Mouse (Mus musculus): ENCODE results near the gene Il17f. TPM values are rescaled to one million over a fixed set of nuclear protein-coding genes. Genes with fewer than 3 reads are reported as not detected.

The Il17f gene
- polyA plus RNA-seq, 1 experiment from 2014 or later = not detected

DNA sequence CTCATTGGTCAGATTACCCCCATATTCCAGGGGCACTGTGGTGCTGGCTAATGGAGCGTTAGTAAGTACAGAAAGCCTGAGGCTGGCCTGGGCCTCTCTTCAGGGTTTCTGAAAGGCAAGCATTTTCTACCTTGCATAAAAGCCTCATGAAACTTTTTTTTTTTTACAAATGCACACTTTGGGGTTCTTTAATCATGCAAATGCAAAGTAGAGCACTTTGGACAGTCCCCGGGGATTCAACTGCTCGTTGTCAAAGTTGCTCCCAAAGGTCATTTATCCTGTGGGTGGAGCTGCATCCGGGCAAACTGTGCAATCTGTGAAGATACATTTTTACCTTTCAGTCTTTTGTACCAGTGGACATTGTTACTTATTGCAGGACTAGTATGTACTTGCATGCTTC is 29.0 kb downstream of the Il17f start:
- DNase-seq (ENCODE audit: low spot score) = no peak

GRCm38 (mm10) chr1:20760331-20760730 is 30.1 kb downstream of the Il17f start:
- H3K27me3 ChIP-seq (ENCODE audit: low read depth, poor library complexity, severe bottlenecking) = no peaks in the 10 kb centered on the region
- H3K36me3 ChIP-seq = no peaks in the 10 kb centered on the region
- H3K4me1 ChIP-seq = no peaks in the 10 kb centered on the region
- WGBS = 89% methylated on average over 5 of the region's 5 CpGs
- H3K4me3 ChIP-seq = no peak overlapping the region
- H3K9me3 ChIP-seq (replicated peaks) = no peaks in the 10 kb centered on the region
- no peak overlapping the region for H3K27ac ChIP-seq (replicated peaks)
- no peak for DNase-seq (ENCODE audit: low spot score)

More for the DNA sequence above, 29.0 kb downstream of the Il17f start:
- no peaks in the 10 kb centered on the region for H3K9me3 ChIP-seq (replicated peaks)
- H3K4me1 ChIP-seq = no peaks in the 10 kb centered on the region
- H3K36me3 ChIP-seq = no peaks in the 10 kb centered on the region
- H3K4me3 ChIP-seq = no peak overlapping the region
- WGBS = 76% methylated on average over 4 of the region's 4 CpGs
- no peaks in the 10 kb centered on the region for H3K27me3 ChIP-seq (ENCODE audit: low read depth, poor library complexity, severe bottlenecking)
- H3K27ac ChIP-seq (replicated peaks) = no peak overlapping the region

DNA sequence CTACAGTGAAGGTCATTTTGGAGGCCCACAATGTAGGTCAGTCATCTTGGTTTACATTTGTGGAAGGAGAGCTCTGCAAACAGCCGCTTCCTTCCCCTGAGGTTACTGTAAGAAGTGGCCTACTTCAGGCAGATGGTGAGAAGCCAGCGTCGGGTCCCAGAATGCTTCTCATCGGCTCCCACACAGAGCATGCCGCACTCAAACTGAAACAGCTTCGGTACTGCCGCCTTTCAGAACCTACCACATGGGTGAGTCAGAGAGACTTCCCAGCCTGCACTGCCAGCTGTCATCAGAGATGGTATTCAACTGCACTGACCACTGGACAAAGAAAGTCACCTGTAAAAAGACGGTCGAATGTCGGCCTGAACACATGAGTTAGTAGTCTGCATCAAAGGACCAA is 30.6 kb downstream of the Il17f start:
- Histone ChIP-seq H3K4me3 (no peak overlapping the region), H3K4me1 (no peaks in the 10 kb centered on the region), H3K27ac (replicated peaks) (no peak overlapping the region), H3K9me3 (replicated peaks) (no peaks in the 10 kb centered on the region), H3K36me3 (no peaks in the 10 kb centered on the region), H3K27me3 (ENCODE audit: low read depth, poor library complexity, severe bottlenecking) (no peaks in the 10 kb centered on the region)
- 92% methylated on average over 10 of the region's 10 CpGs for WGBS
- DNase-seq (ENCODE audit: low spot score) = no peak

GRCm38 (mm10) chr1:20757586-20757985 is 32.8 kb downstream of the Il17f start:
- no peak overlapping the region for H3K27ac ChIP-seq (replicated peaks)
- H3K9me3 ChIP-seq (replicated peaks) = no peaks in the 10 kb centered on the region
- no peak overlapping the region for H3K4me3 ChIP-seq
- 86% methylated on average over 3 of the region's 3 CpGs for WGBS
- no peaks in the 10 kb centered on the region for H3K27me3 ChIP-seq (ENCODE audit: low read depth, poor library complexity, severe bottlenecking)
- H3K36me3 ChIP-seq = no peaks in the 10 kb centered on the region
- no peak for DNase-seq (ENCODE audit: low spot score)
- no peaks in the 10 kb centered on the region for H3K4me1 ChIP-seq

DNA sequence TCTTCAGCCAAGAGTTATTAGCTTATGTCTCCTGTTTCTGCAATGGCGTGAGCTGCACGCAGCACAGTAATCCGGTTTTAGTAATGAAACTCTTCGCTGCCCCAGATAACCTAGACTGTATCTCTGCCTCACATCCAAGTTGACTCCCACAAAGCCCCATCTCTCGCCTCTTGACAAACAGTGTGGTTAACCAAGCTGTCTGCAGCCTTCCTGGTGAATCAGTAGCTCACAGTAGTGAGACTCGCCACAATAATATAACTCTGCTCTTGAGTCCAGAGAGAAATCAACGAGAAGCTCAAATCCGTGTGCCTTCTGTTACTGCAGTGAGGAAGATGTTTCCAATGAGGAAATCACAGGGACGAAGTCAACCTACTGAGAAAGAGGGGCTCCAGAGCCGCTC is 36.0 kb downstream of the Il17f start:
- WGBS = 83% methylated on average over 10 of the region's 10 CpGs
- Histone ChIP-seq H3K36me3 (no peaks in the 10 kb centered on the region), H3K27ac (replicated peaks) (no peak overlapping the region), H3K4me3 (no peak overlapping the region), H3K4me1 (no peaks in the 10 kb centered on the region), H3K9me3 (replicated peaks) (no peaks in the 10 kb centered on the region), H3K27me3 (ENCODE audit: low read depth, poor library complexity, severe bottlenecking) (no peaks in the 10 kb centered on the region)
- no peak for DNase-seq (ENCODE audit: low spot score)

GRCm38 (mm10) chr1:20740496-20740998 is 49.9 kb downstream of the Il17f start:
- H3K9me3 ChIP-seq (replicated peaks) = no peaks in the 10 kb centered on the region
- no peaks in the 10 kb centered on the region for H3K36me3 ChIP-seq
- no peak overlapping the region for H3K4me3 ChIP-seq
- H3K4me1 ChIP-seq = peaks cover 5% of the 10 kb centered on the region; the same call in 1 of the 2 replicates
- no peak for DNase-seq (ENCODE audit: low spot score)
- 86% methylated on average over 3 of the region's 3 CpGs for WGBS
- H3K27ac ChIP-seq (replicated peaks) = no peak overlapping the region
- no peaks in the 10 kb centered on the region for H3K27me3 ChIP-seq (ENCODE audit: low read depth, poor library complexity, severe bottlenecking)

DNA sequence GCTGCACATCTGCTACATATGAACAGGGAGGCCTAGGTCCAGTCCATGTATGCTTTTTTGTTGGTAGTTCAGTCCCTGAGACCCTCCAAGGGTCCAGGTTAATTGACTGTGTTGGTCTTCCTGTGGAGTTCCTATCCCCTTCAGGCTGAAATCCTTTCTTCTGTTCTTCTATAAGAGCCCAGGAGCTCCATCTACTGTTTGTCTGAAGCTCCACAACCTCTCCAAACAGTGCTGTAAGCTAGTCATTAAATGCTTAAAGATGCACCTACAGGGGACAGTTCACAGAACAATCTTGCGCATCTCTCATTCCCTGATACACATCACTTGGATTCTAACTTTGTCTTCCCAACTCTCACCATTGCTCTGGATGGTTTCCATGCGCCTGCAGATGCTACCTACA is 51.9 kb downstream of the Il17f start:
- no peak for DNase-seq (ENCODE audit: low spot score)
- H3K9me3 ChIP-seq (replicated peaks) = no peaks in the 10 kb centered on the region
- no peaks in the 10 kb centered on the region for H3K36me3 ChIP-seq
- H3K4me1 ChIP-seq = no peaks in the 10 kb centered on the region
- no peak overlapping the region for H3K4me3 ChIP-seq
- WGBS = 76% methylated on average over 2 of the region's 2 CpGs
- no peak overlapping the region for H3K27ac ChIP-seq (replicated peaks)
- no peaks in the 10 kb centered on the region for H3K27me3 ChIP-seq (ENCODE audit: low read depth, poor library complexity, severe bottlenecking)

DNA sequence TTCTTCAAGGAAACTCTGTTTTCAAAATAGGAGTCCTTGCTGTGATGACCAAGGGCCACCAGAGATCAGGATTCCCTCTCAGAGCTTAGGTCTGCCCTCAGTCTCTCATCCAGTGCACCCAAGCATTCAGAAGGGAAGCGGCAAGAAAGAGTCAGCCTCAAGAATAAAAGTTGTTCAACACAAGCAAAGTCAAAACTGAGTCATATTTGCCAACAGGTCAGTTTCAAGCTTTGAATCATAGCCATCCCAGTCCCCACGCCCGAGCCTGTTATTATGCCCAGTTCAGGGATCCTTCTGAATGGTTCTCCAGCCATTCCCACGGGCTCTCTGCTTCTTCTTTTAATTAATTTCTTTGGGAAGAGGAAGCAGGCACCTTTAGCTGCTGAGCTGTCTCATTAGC is 53.8 kb downstream of the Il17f start:
- no peak for DNase-seq (ENCODE audit: low spot score)

DNA sequence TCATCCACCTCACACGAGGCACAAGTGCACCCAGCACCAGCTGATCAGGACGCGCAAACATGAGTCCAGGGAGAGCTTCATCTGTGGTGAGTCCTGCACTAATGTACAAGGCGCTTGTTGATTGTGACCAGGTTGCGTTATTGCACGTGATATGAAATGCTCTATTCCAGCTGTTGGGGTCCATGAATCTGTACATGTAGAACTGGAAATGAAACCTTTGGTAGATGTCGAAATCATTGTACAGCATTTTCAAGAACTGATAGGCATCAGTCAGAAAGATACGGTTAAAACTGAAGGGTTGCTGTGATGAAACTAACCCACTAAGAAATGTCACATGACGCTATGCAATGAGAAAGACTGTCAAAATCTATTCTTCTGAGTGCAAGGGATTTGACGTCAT is 59.5 kb downstream of the Il17f start, which contains the start of gene Il17a:
Il17a (plus strand) TSS at position 3 of the 400 bp plus-strand sequence.
- H3K4me3 ChIP-seq = no peak within 1 kb of the TSS
- no peak for DNase-seq (ENCODE audit: low spot score)

More for the DNA sequence above, 53.8 kb downstream of the Il17f start:
- Histone ChIP-seq H3K36me3 (no peaks in the 10 kb centered on the region), H3K4me1 (no peaks in the 10 kb centered on the region), H3K9me3 (replicated peaks) (no peaks in the 10 kb centered on the region), H3K4me3 (no peak overlapping the region), H3K27me3 (ENCODE audit: low read depth, poor library complexity, severe bottlenecking) (no peaks in the 10 kb centered on the region), H3K27ac (replicated peaks) (no peak overlapping the region)
- WGBS = 81% methylated on average over 4 of the region's 4 CpGs

More for the DNA sequence above, 59.5 kb downstream of the Il17f start, which contains the start of gene Il17a:
- H3K27ac ChIP-seq (replicated peaks) = no peak within 1 kb of the TSS
- H3K9me3 ChIP-seq (replicated peaks) = peaks cover 9% of the 10 kb centered on the region; the same call in 1 of the 2 replicates
- H3K27me3 ChIP-seq (ENCODE audit: low read depth, poor library complexity, severe bottlenecking) = no peaks in the 10 kb centered on the region
- no peaks in the 10 kb centered on the region for H3K4me1 ChIP-seq
- no peaks in the 10 kb centered on the region for H3K36me3 ChIP-seq
- WGBS = 95% methylated on average over 10 of the region's 10 CpGs

Other genes with a start within 250 kb of the Il17f start
- gene Pkhd1, start 172.6 kb downstream of the Il17f start, polyA plus RNA-seq (2016; fragmentation: Nextera tagmentation; extraction: Ambion mirVana) = not detected in 2 replicates
- gene Il17a, start 59.7 kb downstream of the Il17f start, polyA plus RNA-seq (2016; fragmentation: Nextera tagmentation; extraction: Ambion mirVana) = not detected in 2 replicates
- gene Mcm3, start 29.7 kb upstream of the Il17f start, polyA plus RNA-seq (2016; fragmentation: Nextera tagmentation; extraction: Ambion mirVana) = 269 and 296 TPM in 2 replicates
- gene Paqr8, start 100.0 kb upstream of the Il17f start, polyA plus RNA-seq (2016; fragmentation: Nextera tagmentation; extraction: Ambion mirVana) = 5.3 and 6.4 TPM in 2 replicates
- 1.9 and 2.0 TPM in 2 replicates for gene Efhc1, start 161.0 kb upstream of the Il17f start, polyA plus RNA-seq (2016; fragmentation: Nextera tagmentation; extraction: Ambion mirVana)

Measured in midbrain, embryonic 10.5 days (tissue).